Mouse (Mus musculus) embryonic facial prominence, embryonic 10.5 days (tissue): ENCODE data around the gene Atf2. TPM values are rescaled to one million over a fixed set of nuclear protein-coding genes. Genes with fewer than 3 reads are reported as not detected.
"Not testable (repeated sequence)": the region's sequence is repeated elsewhere in the genome, so short reads cannot be mapped to it uniquely, and the experiment has no call there.

Experiments used
- DNase-seq: peaks from one replicate; pipeline ENCODE4 v3.0.0-alpha.2; 2017; ENCODE audit warnings: low spot score
- H3K27ac ChIP-seq: fragments of 300-500 bp; sonication (generic); replicated peaks from 2 replicates; pipeline ENCODE4 v1.5.1; 2016; ENCODE audit warnings: mild to moderate bottlenecking
- H3K27me3 ChIP-seq: fragments of 300-500 bp; sonication (generic); replicated peaks from 2 replicates; pipeline ENCODE4 v1.6.1; 2016; ENCODE audit warnings: low read depth, mild to moderate bottlenecking; ENCODE audit not compliant: poor library complexity, severe bottlenecking
- H3K36me3 ChIP-seq: fragments of 300-500 bp; sonication (generic); replicated peaks from 2 replicates; pipeline ENCODE4 v1.6.1; 2016; ENCODE audit warnings: mild to moderate bottlenecking, moderate library complexity
- H3K4me1 ChIP-seq: fragments of 300-500 bp; sonication (generic); 2 replicates; pipeline ENCODE4 v1.6.1; 2016
- H3K4me3 ChIP-seq: fragments of 300-500 bp; sonication (generic); 2 replicates; pipeline ENCODE4 v1.5.1; 2016; ENCODE audit warnings: mild to moderate bottlenecking, moderate library complexity
- H3K9me3 ChIP-seq: fragments of 300-500 bp; sonication (generic); 2 replicates; pipeline ENCODE4 v1.6.1; 2016; ENCODE audit warnings: mild to moderate bottlenecking
- WGBS: fragments of 180-500 bp; shearing (Covaris S2); methylation state at CpG from one replicate; pipeline ENCODE4 v1.1.7; 2016; 5-methylcytosine and 5-hydroxymethylcytosine counted together
- polyA plus RNA-seq: library from polyadenylated mRNA; unstranded; fragments of >200 nt; fragmentation: Nextera tagmentation; extraction: Ambion mirVana; gene quantifications from 2 replicates; pipeline ENCODE4 v1.2.1, GENCODE M21; 2016

Atf2 gene
- polyA plus RNA-seq, 1 experiment from 2014 or later: 80.0 TPM

DNA sequence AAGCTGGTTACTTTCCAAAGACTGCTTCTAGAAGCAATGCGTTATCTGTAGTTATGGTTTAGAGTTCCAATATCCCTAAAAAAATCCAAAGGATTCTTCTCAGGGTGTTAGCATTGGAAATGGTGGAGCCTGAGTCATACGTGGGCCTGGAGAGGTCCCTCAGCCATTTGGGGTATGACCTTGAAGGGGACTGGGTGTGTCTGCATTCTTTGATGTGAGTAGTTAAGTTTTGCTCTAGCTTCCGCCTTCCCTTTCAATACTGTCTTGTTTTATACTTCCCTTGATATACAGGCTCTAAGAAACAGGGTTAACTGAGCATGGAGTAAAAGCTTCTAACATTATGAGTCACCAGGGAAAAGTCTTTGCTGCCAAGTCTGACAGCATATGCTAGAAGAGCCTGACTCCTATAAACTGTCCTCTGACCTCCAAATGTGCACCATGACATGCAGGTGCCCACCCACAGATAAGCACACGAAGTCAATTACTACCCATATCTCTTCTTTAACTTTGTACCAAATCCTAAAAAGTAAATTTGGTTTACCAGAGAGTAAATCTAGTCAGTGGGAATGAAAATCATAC, 32.3 kb downstream of the Atf2 start:
- Histone ChIP-seq H3K9me3 (no peaks in the 10 kb centered on the region), H3K4me1 (no peaks in the 10 kb centered on the region), H3K36me3 (peaks cover 22% of the 10 kb centered on the region), H3K27ac (no peak overlapping the region), H3K4me3 (no peak overlapping the region), H3K27me3 (no peaks in the 10 kb centered on the region)
- 88% methylated on average over 4 of the region's 4 CpGs for WGBS
- DNase-seq: no peak

DNA sequence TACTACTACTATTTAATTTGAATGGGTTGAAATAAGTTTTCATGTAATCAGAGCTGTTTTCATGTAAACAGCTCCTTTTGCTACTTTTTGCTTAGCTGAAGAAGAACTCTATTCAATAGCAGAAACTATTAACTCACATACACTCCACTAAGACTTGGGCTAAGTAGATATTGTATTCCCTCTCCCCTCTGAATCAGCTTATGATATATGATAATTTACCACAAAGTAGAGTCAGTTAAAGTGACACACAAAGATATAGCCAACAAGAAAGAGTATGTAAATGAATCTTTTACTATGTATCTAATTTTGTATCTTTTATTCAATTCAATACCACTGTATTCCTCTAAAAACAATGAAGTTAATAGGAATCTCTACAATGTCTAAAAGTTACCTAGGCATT, 35.1 kb downstream of the Atf2 start:
- no peak for DNase-seq
- H3K9me3 ChIP-seq: no peaks in the 10 kb centered on the region
- no peaks in the 10 kb centered on the region for H3K4me1 ChIP-seq
- no peak overlapping the region for H3K27ac ChIP-seq
- no peaks in the 10 kb centered on the region for H3K27me3 ChIP-seq
- H3K4me3 ChIP-seq: no peak overlapping the region
- peaks cover 11% of the 10 kb centered on the region for H3K36me3 ChIP-seq

DNA sequence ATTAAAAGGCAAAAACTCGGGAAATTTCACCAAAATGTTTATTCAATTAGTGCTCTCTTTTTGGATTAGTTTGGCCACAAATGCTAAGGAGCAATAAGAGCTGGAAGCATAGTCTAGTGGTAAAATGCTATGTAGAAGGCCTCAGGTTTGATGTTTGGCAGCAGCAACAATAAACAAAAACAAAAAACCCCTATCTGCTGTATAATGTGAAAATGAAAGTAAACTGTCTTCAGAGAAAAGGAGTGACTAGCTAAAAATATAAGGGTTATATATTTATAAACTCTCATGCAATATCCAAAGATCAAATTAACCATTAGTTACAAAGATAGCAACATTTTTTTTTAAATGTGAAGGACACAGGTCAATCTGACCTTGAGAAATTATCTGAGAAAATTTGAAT, 36.2 kb downstream of the Atf2 start:
- DNase-seq: no peak
- 84% methylated on average over 1 of the region's 1 CpGs for WGBS
- no peaks in the 10 kb centered on the region for H3K9me3 ChIP-seq
- no peak overlapping the region for H3K4me3 ChIP-seq
- no peak overlapping the region for H3K27ac ChIP-seq
- no peaks in the 10 kb centered on the region for H3K27me3 ChIP-seq
- no peaks in the 10 kb centered on the region for H3K4me1 ChIP-seq
- H3K36me3 ChIP-seq: peaks cover 11% of the 10 kb centered on the region

DNA sequence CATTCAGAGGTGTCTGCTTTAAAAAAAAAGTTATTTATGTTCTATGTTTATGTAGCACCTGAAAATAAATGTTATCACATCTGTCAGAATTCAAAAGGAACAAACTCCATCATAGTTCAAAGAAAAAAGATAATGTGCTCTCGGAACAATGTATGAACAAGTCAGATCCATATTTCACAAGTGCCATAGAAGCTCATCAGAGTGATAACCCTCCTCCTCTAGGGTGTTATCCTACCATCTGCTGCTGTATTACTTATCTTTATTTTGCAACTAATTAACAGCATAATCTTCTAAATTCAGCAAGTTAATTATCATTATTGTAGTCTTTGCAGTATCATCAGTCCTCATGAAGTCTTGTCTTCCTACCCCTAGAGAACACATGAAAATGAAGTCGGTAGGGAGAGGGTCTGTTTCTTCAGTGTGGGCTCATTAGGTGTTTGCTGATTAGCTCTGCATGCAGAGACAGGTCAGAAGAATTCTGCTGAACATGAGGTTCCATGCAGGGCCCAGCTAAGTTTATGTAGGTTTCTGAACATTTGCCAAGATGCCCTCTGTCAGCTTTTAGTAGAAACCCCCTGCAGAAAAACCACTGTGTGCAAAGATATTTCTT, 57.9 kb downstream of the Atf2 start:
- Histone ChIP-seq H3K9me3 (no peaks in the 10 kb centered on the region), H3K36me3 (peaks cover 47% of the 10 kb centered on the region), H3K27me3 (no peaks in the 10 kb centered on the region), H3K4me3 (no peak overlapping the region), H3K27ac (no peak overlapping the region), H3K4me1 (no peaks in the 10 kb centered on the region)
- no peak for DNase-seq
- WGBS: 89% methylated on average over 2 of the region's 2 CpGs

DNA sequence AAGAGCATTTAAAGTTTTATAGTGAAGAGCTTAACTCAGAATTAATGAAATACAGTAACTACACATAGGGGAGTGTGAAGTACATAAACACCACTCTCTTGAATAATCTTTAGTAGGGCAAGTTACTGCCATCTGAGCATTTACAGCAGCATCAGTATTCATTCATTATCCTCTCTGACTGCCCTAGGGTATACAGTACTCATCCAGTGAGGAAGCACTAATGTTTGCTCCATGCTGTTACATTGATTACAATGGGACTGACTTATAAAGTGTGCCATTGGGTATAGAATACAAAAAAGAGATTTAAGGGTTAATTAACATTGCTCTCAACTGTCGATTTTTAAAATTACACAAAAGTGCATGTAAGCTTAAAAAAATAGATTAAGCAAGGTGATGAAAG, 59.2 kb downstream of the Atf2 start:
- no peak overlapping the region for H3K27ac ChIP-seq
- H3K4me1 ChIP-seq: no peaks in the 10 kb centered on the region
- no peaks in the 10 kb centered on the region for H3K27me3 ChIP-seq
- DNase-seq: no peak
- no peak overlapping the region for H3K4me3 ChIP-seq
- peaks cover 53% of the 10 kb centered on the region for H3K36me3 ChIP-seq
- WGBS: 81% methylated on average over 1 of the region's 1 CpGs
- no peaks in the 10 kb centered on the region for H3K9me3 ChIP-seq

DNA sequence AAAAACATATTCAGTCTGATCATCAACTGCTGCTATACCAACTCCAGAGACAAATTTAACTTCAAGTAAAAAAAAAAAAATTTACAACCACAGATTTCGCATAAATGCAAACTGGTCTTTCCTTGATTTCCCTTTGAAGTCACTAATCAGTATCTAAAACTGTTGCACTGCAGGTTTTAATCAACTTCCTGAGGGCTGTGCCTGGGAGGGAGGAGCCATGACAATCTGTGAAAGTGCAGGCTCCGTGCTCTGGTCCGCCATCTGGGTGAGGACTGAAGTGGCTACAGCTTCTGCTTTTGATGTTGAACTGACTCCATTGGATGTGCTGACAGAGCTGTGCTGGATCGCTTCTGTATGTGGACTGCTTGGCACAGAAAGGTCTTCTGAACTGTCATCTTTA, 73.7 kb downstream of the Atf2 start:
- no peaks in the 10 kb centered on the region for H3K9me3 ChIP-seq
- H3K27me3 ChIP-seq: no peaks in the 10 kb centered on the region
- H3K36me3 ChIP-seq: peaks cover 51% of the 10 kb centered on the region
- no peak overlapping the region for H3K27ac ChIP-seq
- 80% methylated on average over 4 of the region's 4 CpGs for WGBS
- no peaks in the 10 kb centered on the region for H3K4me1 ChIP-seq
- H3K4me3 ChIP-seq: no peak overlapping the region
- no peak for DNase-seq

DNA sequence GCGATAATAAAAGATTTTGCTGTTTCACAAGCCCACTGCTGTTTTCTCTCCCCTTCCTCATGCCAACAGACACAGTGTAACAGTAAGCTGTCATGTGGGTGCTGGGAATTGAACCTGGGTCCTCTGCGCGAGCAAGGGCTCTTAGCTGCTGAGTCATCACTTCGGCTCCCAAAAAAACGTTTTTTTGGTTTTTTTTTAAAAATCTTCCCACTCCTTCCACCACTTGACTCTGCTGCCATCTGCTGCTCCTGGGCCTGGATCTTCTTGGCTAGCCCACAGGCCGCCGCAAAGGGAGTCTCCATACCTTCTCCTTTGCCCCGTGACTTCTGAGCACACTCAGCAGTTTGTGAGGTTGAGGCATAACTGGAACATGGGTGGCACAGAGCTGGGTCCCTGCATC, 84.8 kb downstream of the Atf2 start:
- Histone ChIP-seq H3K4me1 (no peaks in the 10 kb centered on the region), H3K36me3 (no peaks in the 10 kb centered on the region), H3K27ac (no peak overlapping the region), H3K4me3 (no peak overlapping the region), H3K9me3 (no peaks in the 10 kb centered on the region), H3K27me3 (no peaks in the 10 kb centered on the region)
- no peak for DNase-seq
- WGBS: 86% methylated on average over 8 of the region's 8 CpGs

DNA sequence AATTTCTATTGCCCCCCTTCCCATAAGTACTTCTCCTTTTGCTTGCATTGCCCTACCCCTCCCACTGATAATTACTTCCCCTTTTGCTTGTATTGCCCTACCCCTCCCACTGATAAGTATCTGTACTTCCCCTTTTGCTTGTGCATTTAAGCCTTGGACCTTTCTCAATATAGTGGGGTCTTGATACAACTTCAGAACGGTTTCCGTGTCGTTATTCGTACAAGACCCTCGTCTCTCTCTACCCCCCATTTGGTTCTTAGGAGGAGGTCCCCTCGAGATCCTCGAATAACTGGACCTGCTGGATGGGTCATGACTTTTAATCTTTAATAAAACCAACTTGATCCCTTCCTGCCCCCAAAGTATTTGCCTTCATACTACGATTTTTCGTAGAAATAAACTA, 92.3 kb downstream of the Atf2 start:
- H3K27me3 ChIP-seq, H3K4me3 ChIP-seq, H3K36me3 ChIP-seq, H3K9me3 ChIP-seq, H3K4me1 ChIP-seq, H3K27ac ChIP-seq, DNase-seq: not testable (repeated sequence)
- WGBS: 91% methylated on average over 9 of the region's 9 CpGs

DNA sequence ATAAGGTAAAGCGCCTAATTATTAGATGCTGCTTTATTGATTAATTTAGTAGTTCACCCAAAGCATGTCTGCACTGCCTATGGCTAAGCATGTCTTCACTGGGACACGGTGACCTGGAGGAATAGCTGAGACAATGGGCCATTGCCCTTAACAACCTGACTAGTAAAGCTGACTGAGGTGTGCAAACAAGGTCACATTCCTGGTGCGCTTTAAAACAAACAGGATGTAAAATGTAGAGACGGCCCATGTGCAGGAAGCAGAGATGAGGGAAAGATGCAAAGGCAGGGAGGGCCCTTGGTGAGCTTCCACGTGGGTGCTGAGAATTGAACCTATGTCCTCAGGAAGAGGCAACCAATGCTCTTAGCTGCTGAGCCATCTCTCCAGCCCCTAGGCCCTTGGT, 93.7 kb downstream of the Atf2 start:
- Histone ChIP-seq H3K4me1 (no peaks in the 10 kb centered on the region), H3K4me3 (no peak overlapping the region), H3K27ac (no peak overlapping the region), H3K9me3 (no peaks in the 10 kb centered on the region), H3K27me3 (no peaks in the 10 kb centered on the region), H3K36me3 (no peaks in the 10 kb centered on the region)
- 73% methylated on average over 5 of the region's 5 CpGs for WGBS
- no peak for DNase-seq

DNA sequence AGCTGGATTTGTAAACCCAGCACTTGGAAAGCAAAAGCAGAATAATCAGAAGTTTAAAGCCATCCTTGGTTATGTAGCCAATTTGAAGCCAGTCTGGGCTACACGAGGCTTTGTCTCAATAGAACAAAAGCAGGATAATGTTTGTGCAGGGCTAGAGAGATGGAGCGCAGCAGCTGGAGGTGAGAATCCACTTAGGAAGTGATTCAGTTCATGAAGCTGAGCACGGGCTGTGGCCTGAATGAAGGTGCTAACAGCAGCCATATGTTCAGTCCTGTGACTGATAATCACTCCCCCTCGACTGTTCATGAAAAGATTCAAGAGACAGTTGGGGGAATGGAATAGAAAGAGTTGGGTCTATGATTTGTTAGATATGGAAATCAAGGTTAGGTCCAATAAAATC, 94.3 kb downstream of the Atf2 start:
- Histone ChIP-seq H3K4me3 (no peak overlapping the region), H3K9me3 (no peaks in the 10 kb centered on the region), H3K27me3 (no peaks in the 10 kb centered on the region), H3K4me1 (no peaks in the 10 kb centered on the region), H3K36me3 (no peaks in the 10 kb centered on the region), H3K27ac (no peak overlapping the region)
- DNase-seq: no peak
- WGBS: 69% methylated on average over 4 of the region's 4 CpGs

DNA sequence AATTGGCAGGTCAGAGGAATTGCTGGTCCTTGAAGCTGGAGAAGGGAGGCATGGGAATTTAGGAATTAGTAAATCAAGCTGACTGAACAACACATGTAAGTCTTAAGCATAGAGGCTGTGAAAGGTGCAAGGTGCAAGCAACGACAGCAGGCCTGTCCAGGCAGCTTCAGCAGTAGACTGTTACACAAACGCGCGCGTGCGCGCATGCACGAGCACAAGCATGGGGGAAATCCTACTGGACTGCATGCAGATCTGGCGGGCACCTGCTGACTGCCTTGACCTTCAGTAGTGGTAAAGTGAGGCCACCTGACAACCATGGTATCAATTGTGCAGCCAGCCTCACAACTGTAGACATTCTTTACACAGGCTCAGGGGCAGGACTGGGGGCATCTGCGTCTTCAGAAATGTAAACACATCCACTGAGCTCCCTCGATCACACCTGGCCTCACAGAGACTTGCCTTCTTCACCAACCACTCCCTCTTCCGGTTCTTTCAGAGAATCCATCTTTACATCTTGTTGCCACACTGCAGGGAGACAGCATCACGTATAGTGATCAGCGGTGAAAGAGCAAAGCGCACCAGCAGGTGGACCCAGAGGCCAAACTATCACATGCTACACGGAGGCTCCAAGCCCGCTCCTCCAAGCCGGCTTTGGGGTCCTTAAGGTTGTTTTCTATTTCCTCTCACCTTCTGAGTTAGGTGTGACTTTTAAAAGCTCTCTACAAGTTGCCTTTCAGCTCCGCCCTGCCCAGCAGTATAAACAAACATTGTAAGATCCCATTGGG, 100.4 kb downstream of the Atf2 start:
- H3K4me3 ChIP-seq: no peak overlapping the region
- 0 out of 2 replicates have a peak, but pooled peaks cover 9% of the 10 kb centered on the region for H3K4me1 ChIP-seq
- 57% methylated on average over 19 of the region's 19 CpGs for WGBS
- H3K27me3 ChIP-seq: no peaks in the 10 kb centered on the region
- H3K9me3 ChIP-seq: no peaks in the 10 kb centered on the region
- no peak overlapping the region for H3K27ac ChIP-seq
- H3K36me3 ChIP-seq: no peaks in the 10 kb centered on the region
- DNase-seq: peak; percentile 51

DNA sequence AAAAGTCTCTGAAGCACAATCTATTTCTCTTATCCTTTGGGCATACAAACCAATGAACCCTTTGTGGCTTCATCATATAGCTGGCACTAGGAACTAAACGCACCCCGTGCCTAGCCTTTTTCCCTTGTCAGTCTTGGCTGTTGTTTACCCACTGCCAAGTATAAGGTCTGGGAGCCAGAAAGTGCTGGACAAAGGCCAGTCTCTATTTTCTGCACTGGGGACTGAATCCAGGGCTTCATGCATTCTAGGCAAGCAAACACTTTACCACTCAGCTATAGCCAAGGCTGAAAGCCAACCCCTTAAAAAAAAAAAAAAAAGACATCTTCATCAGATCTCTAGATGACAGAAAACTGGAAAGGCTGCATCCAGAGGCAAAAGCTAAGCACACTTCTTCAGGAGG, 102.1 kb downstream of the Atf2 start:
- Histone ChIP-seq H3K4me3 (no peak overlapping the region), H3K4me1 (0 out of 2 replicates have a peak, but pooled peaks cover 9% of the 10 kb centered on the region), H3K27ac (no peak overlapping the region), H3K9me3 (no peaks in the 10 kb centered on the region), H3K27me3 (no peaks in the 10 kb centered on the region), H3K36me3 (no peaks in the 10 kb centered on the region)
- whole genome bisulfite sequencing: 91% methylated on average over 2 of the region's 2 CpGs
- DNase-seq: no peak

DNA sequence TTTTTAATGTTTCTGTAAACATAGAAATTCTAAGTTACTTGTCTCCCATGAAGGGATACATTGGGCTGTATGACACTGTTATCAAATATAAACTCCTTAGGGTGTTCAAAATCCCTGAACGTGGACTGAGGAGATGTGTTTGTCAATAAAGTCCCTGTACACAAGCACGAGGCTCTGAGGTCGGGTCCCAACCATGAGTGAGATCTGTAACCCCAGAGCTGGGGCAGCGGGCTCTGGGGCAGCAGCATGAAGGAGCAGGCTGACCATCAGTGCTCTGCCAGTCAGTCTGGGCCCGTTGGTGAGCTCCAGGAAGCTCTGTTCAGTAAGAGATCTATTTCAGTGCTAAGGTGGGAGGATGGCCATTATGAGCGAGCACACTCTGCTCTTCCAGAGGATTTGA, 104.0 kb downstream of the Atf2 start:
- WGBS: 78% methylated on average over 6 of the region's 6 CpGs
- H3K4me3 ChIP-seq: no peak overlapping the region
- H3K9me3 ChIP-seq: peaks cover 7% of the 10 kb centered on the region; the same call in 1 of the 2 replicates
- H3K27me3 ChIP-seq: no peaks in the 10 kb centered on the region
- no peak overlapping the region for H3K27ac ChIP-seq
- H3K36me3 ChIP-seq: no peaks in the 10 kb centered on the region
- no peak for DNase-seq
- 0 out of 2 replicates have a peak, but pooled peaks cover 9% of the 10 kb centered on the region for H3K4me1 ChIP-seq
